Mouse (Mus musculus): ENCODE measurements around the gene Msantd2. TPM values are rescaled to one million over a fixed set of nuclear protein-coding genes. Genes with fewer than 3 reads are reported as not detected.

Gene Msantd2
- polyA plus RNA-seq, 1 experiment from 2014 or later, result 41.1 TPM

- Histone ChIP-seq H3K4me2 (replicated peaks; ENCODE audit: low read depth, low read length) (peak overlapping the region; percentile 77), H3K27ac (ENCODE audit: low read depth, low read length) (peak overlapping the region; percentile 94), H3K27me3 (ENCODE audit: control insufficient read depth, insufficient read depth, low read length) (peaks cover 68% of the 10 kb centered on the region), H3K36me3 (ENCODE audit: control insufficient read depth, insufficient read depth, low read length) (no peaks in the 10 kb centered on the region), H3K4me3 (ENCODE audit: low read depth, low read length) (peak overlapping the region; percentile 40), H3K9me3 (ENCODE audit: control insufficient read depth, low read length) (no peaks in the 10 kb centered on the region), H3K9ac (ENCODE audit: low read depth, low read length) (peak overlapping the region; percentile 69), H3K4me1 (replicated peaks; ENCODE audit: control insufficient read depth, insufficient read depth, low read length) (no peaks in the 10 kb centered on the region; the same call in 1 of the 2 replicates)
- ATAC-seq (ENCODE audit: low FRiP score), result peak; percentile 76
- WGBS, result under 1% methylated on average over 75 of the region's 81 CpGs
- peak; percentile 80 for DNase-seq (ENCODE audit: low spot score)
Observed at GRCm38 (mm10) chr9:37460043-37460960, 28.8 kb upstream of the Msantd2 start.

- Histone ChIP-seq H3K36me3 (ENCODE audit: control insufficient read depth, insufficient read depth, low read length) (no peaks in the 10 kb centered on the region), H3K4me1 (replicated peaks; ENCODE audit: control insufficient read depth, insufficient read depth, low read length) (no peaks in the 10 kb centered on the region; the same call in 1 of the 2 replicates), H3K4me2 (replicated peaks; ENCODE audit: low read depth, low read length) (peak overlapping the region; percentile 77; the same call in 1 of the 2 replicates), H3K4me3 (ENCODE audit: low read depth, low read length) (no peak overlapping the region; the same call in 1 of the 2 replicates), H3K27ac (ENCODE audit: low read depth, low read length) (peak overlapping the region; percentile 94; the same call in 1 of the 2 replicates), H3K9ac (ENCODE audit: low read depth, low read length) (no peak overlapping the region), H3K27me3 (ENCODE audit: control insufficient read depth, insufficient read depth, low read length) (peaks cover 64% of the 10 kb centered on the region), H3K9me3 (ENCODE audit: control insufficient read depth, low read length) (no peaks in the 10 kb centered on the region)
- no peak for DNase-seq (ENCODE audit: low spot score)
- no peak for ATAC-seq (ENCODE audit: low FRiP score)
- WGBS, result 7% methylated on average over 5 of the region's 5 CpGs
Observed at GRCm38 (mm10) chr9:37460961-37461340, 28.2 kb upstream of the Msantd2 start.

GRCm38 (mm10) chr9:37461571-37461970 lies 27.5 kb upstream of the Msantd2 start:
- no peak overlapping the region for H3K27ac ChIP-seq (ENCODE audit: low read depth, low read length)
- no peaks in the 10 kb centered on the region for H3K36me3 ChIP-seq (ENCODE audit: control insufficient read depth, insufficient read depth, low read length)
- WGBS, result 3% methylated on average over 3 of the region's 3 CpGs
- DNase-seq (ENCODE audit: low spot score) (peak; percentile 32), ATAC-seq (ENCODE audit: low FRiP score) (no peak)
- H3K9me3 ChIP-seq (ENCODE audit: control insufficient read depth, low read length), result no peaks in the 10 kb centered on the region
- no peak overlapping the region for H3K4me3 ChIP-seq (ENCODE audit: low read depth, low read length)
- H3K4me1 ChIP-seq (replicated peaks; ENCODE audit: control insufficient read depth, insufficient read depth, low read length), result no peaks in the 10 kb centered on the region; the same call in 1 of the 2 replicates
- H3K4me2 ChIP-seq (replicated peaks; ENCODE audit: low read depth, low read length), result no peak overlapping the region
- H3K9ac ChIP-seq (ENCODE audit: low read depth, low read length), result no peak overlapping the region
- H3K27me3 ChIP-seq (ENCODE audit: control insufficient read depth, insufficient read depth, low read length), result peaks cover 60% of the 10 kb centered on the region

GRCm38 (mm10) chr9:37462764-37463163 lies 26.4 kb upstream of the Msantd2 start:
- Histone ChIP-seq H3K27me3 (ENCODE audit: control insufficient read depth, insufficient read depth, low read length) (peaks cover 48% of the 10 kb centered on the region), H3K4me1 (replicated peaks; ENCODE audit: control insufficient read depth, insufficient read depth, low read length) (no peaks in the 10 kb centered on the region), H3K9me3 (ENCODE audit: control insufficient read depth, low read length) (no peaks in the 10 kb centered on the region), H3K9ac (ENCODE audit: low read depth, low read length) (no peak overlapping the region), H3K4me2 (replicated peaks; ENCODE audit: low read depth, low read length) (no peak overlapping the region), H3K36me3 (ENCODE audit: control insufficient read depth, insufficient read depth, low read length) (no peaks in the 10 kb centered on the region), H3K27ac (ENCODE audit: low read depth, low read length) (no peak overlapping the region), H3K4me3 (ENCODE audit: low read depth, low read length) (no peak overlapping the region)
- 19% methylated on average over 7 of the region's 7 CpGs for WGBS
- ATAC-seq (ENCODE audit: low FRiP score) (no peak), DNase-seq (ENCODE audit: low spot score) (peak; percentile 69)

- WGBS, result 70% methylated on average over 3 of the region's 3 CpGs
- no peak overlapping the region for H3K4me3 ChIP-seq (ENCODE audit: low read depth, low read length)
- H3K27me3 ChIP-seq (ENCODE audit: control insufficient read depth, insufficient read depth, low read length), result no peaks in the 10 kb centered on the region
- H3K27ac ChIP-seq (ENCODE audit: low read depth, low read length), result no peak overlapping the region
- no peak for ATAC-seq (ENCODE audit: low FRiP score)
- no peak overlapping the region for H3K4me2 ChIP-seq (replicated peaks; ENCODE audit: low read depth, low read length)
- H3K36me3 ChIP-seq (ENCODE audit: control insufficient read depth, insufficient read depth, low read length), result no peaks in the 10 kb centered on the region
- no peaks in the 10 kb centered on the region for H3K4me1 ChIP-seq (replicated peaks; ENCODE audit: control insufficient read depth, insufficient read depth, low read length)
- H3K9me3 ChIP-seq (ENCODE audit: control insufficient read depth, low read length), result no peaks in the 10 kb centered on the region
- no peak overlapping the region for H3K9ac ChIP-seq (ENCODE audit: low read depth, low read length)
- no peak for DNase-seq (ENCODE audit: low spot score)
Observed at GRCm38 (mm10) chr9:37473611-37474125, 15.5 kb upstream of the Msantd2 start.

GRCm38 (mm10) chr9:37474923-37475322 lies 14.2 kb upstream of the Msantd2 start:
- H3K4me1 ChIP-seq (replicated peaks; ENCODE audit: control insufficient read depth, insufficient read depth, low read length), result no peaks in the 10 kb centered on the region
- no peak overlapping the region for H3K4me3 ChIP-seq (ENCODE audit: low read depth, low read length)
- H3K4me2 ChIP-seq (replicated peaks; ENCODE audit: low read depth, low read length), result no peak overlapping the region
- no peak overlapping the region for H3K9ac ChIP-seq (ENCODE audit: low read depth, low read length)
- WGBS, result 83% methylated on average over 7 of the region's 7 CpGs
- no peak overlapping the region for H3K27ac ChIP-seq (ENCODE audit: low read depth, low read length)
- no peaks in the 10 kb centered on the region for H3K27me3 ChIP-seq (ENCODE audit: control insufficient read depth, insufficient read depth, low read length)
- no peak for ATAC-seq (ENCODE audit: low FRiP score)
- DNase-seq (ENCODE audit: low spot score), result no peak
- H3K9me3 ChIP-seq (ENCODE audit: control insufficient read depth, low read length), result no peaks in the 10 kb centered on the region
- H3K36me3 ChIP-seq (ENCODE audit: control insufficient read depth, insufficient read depth, low read length), result no peaks in the 10 kb centered on the region

GRCm38 (mm10) chr9:37485146-37485545 lies 4.0 kb upstream of the Msantd2 start:
- no peaks in the 10 kb centered on the region for H3K9me3 ChIP-seq (ENCODE audit: control insufficient read depth, low read length)
- ATAC-seq (ENCODE audit: low FRiP score) (no peak), DNase-seq (ENCODE audit: low spot score) (no peak)
- no peak overlapping the region for H3K4me2 ChIP-seq (replicated peaks; ENCODE audit: low read depth, low read length)
- H3K9ac ChIP-seq (ENCODE audit: low read depth, low read length), result no peak overlapping the region
- H3K4me3 ChIP-seq (ENCODE audit: low read depth, low read length), result no peak overlapping the region
- no peaks in the 10 kb centered on the region for H3K36me3 ChIP-seq (ENCODE audit: control insufficient read depth, insufficient read depth, low read length)
- 67% methylated on average over 5 of the region's 5 CpGs for WGBS
- no peak overlapping the region for H3K27ac ChIP-seq (ENCODE audit: low read depth, low read length)
- no peaks in the 10 kb centered on the region for H3K4me1 ChIP-seq (replicated peaks; ENCODE audit: control insufficient read depth, insufficient read depth, low read length)
- no peaks in the 10 kb centered on the region for H3K27me3 ChIP-seq (ENCODE audit: control insufficient read depth, insufficient read depth, low read length)

- Histone ChIP-seq H3K4me2 (replicated peaks; ENCODE audit: low read depth, low read length) (peak overlapping the region; percentile 88), H3K9ac (ENCODE audit: low read depth, low read length) (peak overlapping the region; percentile 94), H3K4me3 (ENCODE audit: low read depth, low read length) (peak overlapping the region; percentile 85), H3K27ac (ENCODE audit: low read depth, low read length) (no peak overlapping the region), H3K9me3 (ENCODE audit: control insufficient read depth, low read length) (no peaks in the 10 kb centered on the region), H3K36me3 (ENCODE audit: control insufficient read depth, insufficient read depth, low read length) (no peaks in the 10 kb centered on the region), H3K4me1 (replicated peaks; ENCODE audit: control insufficient read depth, insufficient read depth, low read length) (no peaks in the 10 kb centered on the region), H3K27me3 (ENCODE audit: control insufficient read depth, insufficient read depth, low read length) (no peaks in the 10 kb centered on the region)
- 38% methylated on average over 4 of the region's 4 CpGs for WGBS
- ATAC-seq (ENCODE audit: low FRiP score) (no peak), DNase-seq (ENCODE audit: low spot score) (no peak)
Observed at GRCm38 (mm10) chr9:37488041-37488440, 1.1 kb upstream of the Msantd2 start.
